Mouse (Mus musculus): ENCODE measurements around the gene Pfdn2.

Gene Pfdn2

GRCm38 (mm10) chr1:171356814-171357213, 11.3 kb downstream of the Pfdn2 start:
- DNase-seq (ENCODE audit: low read depth) = no peak

GRCm38 (mm10) chr1:171358421-171358820, 13.0 kb downstream of the Pfdn2 start:
- peak; percentile 70 for DNase-seq (ENCODE audit: low read depth)

GRCm38 (mm10) chr1:171360253-171360652, 14.8 kb downstream of the Pfdn2 start:
- no peak for DNase-seq (ENCODE audit: low read depth)

- DNase-seq (ENCODE audit: low read depth) = no peak
These were observed 15.2 kb downstream of the Pfdn2 start, which contains the start of gene Klhdc9 for GRCm38 (mm10) chr1:171360656-171361055. TSS of gene Klhdc9 (minus strand) at chr1:171360798.

- peak; percentile 89 for DNase-seq (ENCODE audit: low read depth)
These were observed 15.9 kb downstream of the Pfdn2 start for GRCm38 (mm10) chr1:171361106-171362103.

- no peak for DNase-seq (ENCODE audit: low read depth)
These were observed 20.5 kb downstream of the Pfdn2 start for GRCm38 (mm10) chr1:171365934-171366333.

GRCm38 (mm10) chr1:171369845-171370556, 24.5 kb downstream of the Pfdn2 start, which contains the start of gene Nectin4:
TSS of gene Nectin4 (plus strand) at chr1:171370099.
- DNase-seq (ENCODE audit: low read depth) = no peak

- DNase-seq (ENCODE audit: low read depth) = no peak
These were observed 27.4 kb downstream of the Pfdn2 start for GRCm38 (mm10) chr1:171372880-171373279.

- no peak for DNase-seq (ENCODE audit: low read depth)
These were observed 28.5 kb downstream of the Pfdn2 start for GRCm38 (mm10) chr1:171373946-171374345.

GRCm38 (mm10) chr1:171375646-171376097, 30.2 kb downstream of the Pfdn2 start:
- DNase-seq (ENCODE audit: low read depth) = peak; percentile 73

GRCm38 (mm10) chr1:171378298-171378697, 32.8 kb downstream of the Pfdn2 start:
- DNase-seq (ENCODE audit: low read depth) = no peak

- no peak for DNase-seq (ENCODE audit: low read depth)
These were observed 34.6 kb downstream of the Pfdn2 start for GRCm38 (mm10) chr1:171379935-171380599.

- DNase-seq (ENCODE audit: low read depth) = no peak
These were observed 36.7 kb downstream of the Pfdn2 start for GRCm38 (mm10) chr1:171382096-171382620.

- no peak for DNase-seq (ENCODE audit: low read depth)
These were observed 38.9 kb downstream of the Pfdn2 start for GRCm38 (mm10) chr1:171384361-171384760.

GRCm38 (mm10) chr1:171385171-171385570, 39.7 kb downstream of the Pfdn2 start:
- DNase-seq (ENCODE audit: low read depth) = no peak

- DNase-seq (ENCODE audit: low read depth) = peak; percentile 51
These were observed 41.6 kb downstream of the Pfdn2 start for GRCm38 (mm10) chr1:171387099-171387498.

- DNase-seq (ENCODE audit: low read depth) = no peak
These were observed 43.1 kb downstream of the Pfdn2 start, which contains the start of gene Arhgap30 for GRCm38 (mm10) chr1:171388376-171389102. TSS of gene Arhgap30 (plus strand) at chr1:171388954.

- DNase-seq (ENCODE audit: low read depth) = no peak
These were observed 44.6 kb downstream of the Pfdn2 start for GRCm38 (mm10) chr1:171390101-171390500.

- DNase-seq (ENCODE audit: low read depth) = no peak
These were observed 56.4 kb downstream of the Pfdn2 start for GRCm38 (mm10) chr1:171401821-171402220.

GRCm38 (mm10) chr1:171402991-171403390, 57.5 kb downstream of the Pfdn2 start:
- DNase-seq (ENCODE audit: low read depth) = no peak

- no peak for DNase-seq (ENCODE audit: low read depth)
These were observed 61.8 kb downstream of the Pfdn2 start for GRCm38 (mm10) chr1:171407263-171407662.

Measured in NIH3T3 (cell line).